Mouse (Mus musculus) adrenal gland, postnatal 10 days (tissue): ENCODE data around the gene Clcnkb. TPM values are rescaled to one million over a fixed set of nuclear protein-coding genes. Genes with fewer than 3 reads are reported as not detected.

Experiments used
- total RNA-seq, 2 experiments: library from RNA; stranded (reverse); gene quantifications; 2 replicates each; pipeline ENCODE4 v1.2.3; 2021

The Clcnkb gene
- total RNA-seq, 2 experiments from 2014 or later = not detected

Other genes with a start within 250 kb of the Clcnkb start
- 1 to 10 TPM; 1.5 to 1.7 TPM for gene Rsg1, start 202.1 kb downstream of the Clcnkb start, total RNA-seq
- 10 to 100 TPM; 29.0 to 31.0 TPM for gene Arhgef19, start 176.5 kb downstream of the Clcnkb start, total RNA-seq
- gene Epha2, start 114.8 kb downstream of the Clcnkb start, total RNA-seq = 10 to 100 TPM; 13.4 to 18.1 TPM
- gene Fam131c, start 47.8 kb downstream of the Clcnkb start, total RNA-seq = 10 to 100 TPM; 15.4 to 25.8 TPM
- not detected for gene Clcnka, start 17.3 kb downstream of the Clcnkb start, total RNA-seq
- 10 to 100 TPM in 1 of 2 experiments, 1 to 10 TPM in 1; 9.0 to 31.7 TPM for gene Hspb7, start 4.8 kb upstream of the Clcnkb start, total RNA-seq
- not detected for gene Srarp, start 20.1 kb upstream of the Clcnkb start, total RNA-seq
- gene Zbtb17, start 28.6 kb upstream of the Clcnkb start, total RNA-seq = 10 to 100 TPM; 16.2 to 20.0 TPM
- gene Spen, start 122.6 kb upstream of the Clcnkb start, total RNA-seq = 10 to 100 TPM; 36.6 to 55.2 TPM
- 10 to 100 TPM; 14.8 to 21.6 TPM for gene Fblim1, start 190.1 kb upstream of the Clcnkb start, total RNA-seq
- gene Tmem82, start 202.6 kb upstream of the Clcnkb start, total RNA-seq = 1 to 10 TPM; 7.9 to 9.5 TPM
- gene Slc25a34, start 207.8 kb upstream of the Clcnkb start, total RNA-seq = 10 to 100 TPM; 36.1 to 39.2 TPM
- 10 to 100 TPM; 37.6 to 42.2 TPM for gene Plekhm2, start 248.9 kb upstream of the Clcnkb start, total RNA-seq